Mouse (Mus musculus) MEL (cell line): ENCODE results near the gene Tmcc3. TPM values are rescaled to one million over a fixed set of nuclear protein-coding genes. Genes with fewer than 3 reads are reported as not detected.

Experiments used
- DNase-seq: peaks from one replicate; pipeline ENCODE4 v3.0.0; 2011; ENCODE audit warnings: low read depth, low spot score
- H3K27ac ChIP-seq: 2 replicates; pipeline ENCODE4 v1.5.1; 2012; ENCODE audit warnings: low read depth, mild to moderate bottlenecking, control low read depth, low read length, moderate library complexity; ENCODE audit not compliant: control insufficient read depth
- H3K27me3 ChIP-seq, 2 experiments: fragments of 150-350 bp in 1 of 2; sonication (generic) in 1 of 2; 2 replicates each; pipeline ENCODE4 v1.6.1; 2012; ENCODE audit warnings: low read length in 2 of 2, mild to moderate bottlenecking in 2 of 2, improper control_type of control experiment in 1 of 2, moderate library complexity in 1 of 2; ENCODE audit not compliant: insufficient read depth in 2 of 2, control insufficient read depth in 1 of 2
- H3K36me3 ChIP-seq, 2 experiments: 2 replicates each; pipeline ENCODE4 v1.6.1; 2012 to 2014; ENCODE audit warnings: low read length in 2 of 2, improper control_type of control experiment in 1 of 2, inconsistent platforms in 1 of 2, mild to moderate bottlenecking in 1 of 2; ENCODE audit not compliant: insufficient read depth in 2 of 2, control insufficient read depth in 1 of 2
- H3K4me1 ChIP-seq, 2 experiments: fragments of 150-350 bp in 1 of 2; sonication (generic) in 1 of 2; 2 replicates each; pipeline ENCODE4 v1.6.1; 2012; ENCODE audit warnings: low read length in 2 of 2, improper control_type of control experiment in 1 of 2, mild to moderate bottlenecking in 1 of 2; ENCODE audit not compliant: insufficient read depth in 2 of 2, control insufficient read depth in 1 of 2
- H3K4me3 ChIP-seq, 2 experiments: fragments of 150-350 bp in 1 of 2; sonication (generic) in 1 of 2; 2 replicates each; pipeline ENCODE4 v1.5.1; 2012; ENCODE audit warnings: low read depth in 2 of 2, low read length in 2 of 2, mild to moderate bottlenecking in 2 of 2, moderate library complexity in 2 of 2, control low read depth in 1 of 2, improper control_type of control experiment in 1 of 2; ENCODE audit not compliant: control insufficient read depth in 1 of 2, insufficient read depth in 1 of 2
- H3K79me2 ChIP-seq: 2 replicates; pipeline ENCODE4 v1.6.1; 2012; ENCODE audit warnings: mild to moderate bottlenecking, low read length, moderate library complexity; ENCODE audit not compliant: control insufficient read depth, poor library complexity, insufficient read depth
- H3K9ac ChIP-seq: 2 replicates; pipeline ENCODE4 v1.6.1; 2012; ENCODE audit warnings: low read depth, mild to moderate bottlenecking, control low read depth, low read length, moderate library complexity; ENCODE audit not compliant: control insufficient read depth, poor library complexity, severe bottlenecking
- H3K9me3 ChIP-seq: fragments of 150-350 bp; sonication (generic); replicated peaks from 2 replicates; pipeline ENCODE4 v1.6.1; 2012; ENCODE audit warnings: mild to moderate bottlenecking, low read length, improper control_type of control experiment, moderate library complexity; ENCODE audit not compliant: insufficient read depth
- BHLHE40 ChIP-seq: IDR thresholded peaks from 2 replicates; pipeline ENCODE4 v1.6.1; 2012; ENCODE audit warnings: low read depth, mild to moderate bottlenecking, inconsistent platforms, low read length, improper control_type of control experiment, borderline replicate concordance
- CHD2 ChIP-seq: IDR thresholded peaks from 2 replicates; pipeline ENCODE4 v1.6.1; 2011; ENCODE audit warnings: low read length, improper control_type of control experiment
- ELF1 ChIP-seq: IDR thresholded peaks from 2 replicates; pipeline ENCODE4 v1.6.1; 2014; ENCODE audit warnings: low read depth, mild to moderate bottlenecking, inconsistent platforms, low read length, improper control_type of control experiment, moderate library complexity
- ETS1 ChIP-seq: IDR thresholded peaks from 2 replicates; pipeline ENCODE4 v1.6.1; 2012; ENCODE audit warnings: low read depth, mild to moderate bottlenecking, inconsistent platforms, low read length, improper control_type of control experiment, moderate library complexity
- GATA1 ChIP-seq: IDR thresholded peaks from 2 replicates; pipeline ENCODE4 v1.6.1; 2011; ENCODE audit warnings: low read depth, low read length, improper control_type of control experiment
- HCFC1 ChIP-seq: IDR thresholded peaks from 2 replicates; pipeline ENCODE4 v1.6.1; 2012; ENCODE audit warnings: low read depth, mild to moderate bottlenecking, inconsistent platforms, low read length, improper control_type of control experiment, moderate library complexity
- JUND ChIP-seq: IDR thresholded peaks from 2 replicates; pipeline ENCODE4 v1.6.1; 2011; ENCODE audit warnings: low read depth, mild to moderate bottlenecking, improper control_type of control experiment, low read length
- KAT2A ChIP-seq: conservative IDR thresholded peaks from 2 replicates; pipeline ENCODE4 v1.6.1; 2012; ENCODE audit warnings: low read depth, low read length, improper control_type of control experiment, inconsistent platforms
- MAX ChIP-seq: IDR thresholded peaks from 2 replicates; pipeline ENCODE4 v1.6.1; 2011; ENCODE audit warnings: low read length, improper control_type of control experiment
- MYB ChIP-seq: IDR thresholded peaks from 2 replicates; pipeline ENCODE4 v1.6.1; 2011; ENCODE audit warnings: mild to moderate bottlenecking, low read depth, low read length, improper control_type of control experiment
- MYC ChIP-seq: IDR thresholded peaks from 2 replicates; pipeline ENCODE4 v1.6.1; 2011; ENCODE audit warnings: low read depth, mild to moderate bottlenecking, low read length, improper control_type of control experiment, moderate library complexity
- NELFE ChIP-seq: IDR thresholded peaks from 2 replicates; pipeline ENCODE4 v1.6.1; 2011; ENCODE audit warnings: low read depth, low read length, improper control_type of control experiment
- NRF1 ChIP-seq: IDR thresholded peaks from 2 replicates; pipeline ENCODE4 v1.6.1; 2014; ENCODE audit warnings: low read depth, mild to moderate bottlenecking, inconsistent platforms, low read length, improper control_type of control experiment, moderate library complexity; ENCODE audit not compliant: poor library complexity, insufficient read depth, severe bottlenecking
- POLR2A ChIP-seq, 2 experiments: IDR thresholded peaks; 2 replicates each; pipeline ENCODE4 v1.6.1; 2011 to 2012; ENCODE audit warnings: low read length in 2 of 2, mild to moderate bottlenecking in 2 of 2, control low read depth in 1 of 2, improper control_type of control experiment in 1 of 2, low read depth in 1 of 2, moderate library complexity in 1 of 2; ENCODE audit not compliant: control insufficient read depth in 1 of 2, insufficient read depth in 1 of 2, poor library complexity in 1 of 2
- POLR2AphosphoS2 ChIP-seq: IDR thresholded peaks from 2 replicates; pipeline ENCODE4 v1.6.1; 2011; ENCODE audit warnings: low read length, improper control_type of control experiment
- POLR2AphosphoS5 ChIP-seq: IDR thresholded peaks from 2 replicates; pipeline ENCODE4 v1.6.1; 2012; ENCODE audit warnings: low read depth, borderline replicate concordance, mild to moderate bottlenecking, inconsistent platforms, low read length, moderate library complexity, mixed read lengths
- RAD21 ChIP-seq: IDR thresholded peaks from 2 replicates; pipeline ENCODE4 v1.6.1; 2011; ENCODE audit warnings: mild to moderate bottlenecking, low read depth, low read length, improper control_type of control experiment
- RCOR1 ChIP-seq: IDR thresholded peaks from 2 replicates; pipeline ENCODE4 v1.6.1; 2012; ENCODE audit warnings: low read depth, mild to moderate bottlenecking, inconsistent platforms, low read length, improper control_type of control experiment
- SIN3A ChIP-seq: IDR thresholded peaks from 2 replicates; pipeline ENCODE4 v1.6.1; 2012; ENCODE audit warnings: low read length, improper control_type of control experiment, inconsistent platforms
- SMC3 ChIP-seq: IDR thresholded peaks from 2 replicates; pipeline ENCODE4 v1.6.1; 2011; ENCODE audit warnings: low read depth, low read length, improper control_type of control experiment
- TAL1 ChIP-seq: IDR thresholded peaks from 2 replicates; pipeline ENCODE4 v1.6.1; 2012; ENCODE audit warnings: mild to moderate bottlenecking, inconsistent platforms, low read length, moderate library complexity, mixed read lengths
- TBP ChIP-seq: IDR thresholded peaks from 2 replicates; pipeline ENCODE4 v1.8.0; 2011; ENCODE audit warnings: low read depth, low read length, improper control_type of control experiment
- TCF12 ChIP-seq: IDR thresholded peaks from 2 replicates; pipeline ENCODE4 v1.6.1; 2014; ENCODE audit warnings: low read depth, mild to moderate bottlenecking, inconsistent platforms, low read length, improper control_type of control experiment, moderate library complexity
- USF1 ChIP-seq: IDR thresholded peaks from 2 replicates; pipeline ENCODE4 v1.6.1; 2014; ENCODE audit warnings: low read depth, mild to moderate bottlenecking, inconsistent platforms, low read length, improper control_type of control experiment, moderate library complexity
- USF2 ChIP-seq, 2 experiments: IDR thresholded peaks; 2 replicates each; pipeline ENCODE4 v1.6.1; 2011 to 2012; ENCODE audit warnings: improper control_type of control experiment in 2 of 2, low read length in 2 of 2, borderline replicate concordance in 1 of 2, inconsistent platforms in 1 of 2, low read depth in 1 of 2, mild to moderate bottlenecking in 1 of 2; ENCODE audit not compliant: insufficient read depth in 1 of 2
- ZMIZ1 ChIP-seq: IDR thresholded peaks from 2 replicates; pipeline ENCODE4 v1.6.1; 2012; ENCODE audit warnings: low read depth, mild to moderate bottlenecking, inconsistent platforms, low read length, improper control_type of control experiment, moderate library complexity
- ZNF384 ChIP-seq: IDR thresholded peaks from 2 replicates; pipeline ENCODE4 v1.6.1; 2012; ENCODE audit warnings: low read depth, mild to moderate bottlenecking, inconsistent platforms, low read length, improper control_type of control experiment
- polyA plus RNA-seq, 2 experiments: library from polyadenylated mRNA; stranded (reverse) in 1 of 2; unstranded in 1 of 2; fragments of >175 nt in 1 of 2; fragments of >200 nt in 1 of 2; gene quantifications; 2 replicates each; pipeline versions ENCODE4 v1.2.1 to v1.2.4; 2012; ENCODE audit warnings: low replicate concordance in 2 of 2, low read depth in 1 of 2; ENCODE audit not compliant: insufficient read length in 2 of 2, insufficient read depth in 1 of 2, missing spikeins in 1 of 2
- total RNA-seq: library from RNA; depleted of rRNA; stranded (reverse); fragments of 300-350 nt; gene quantifications from 2 replicates; pipeline ENCODE4 v1.2.3, GENCODE M21; 2012

Gene Tmcc3
- total and polyA plus RNA-seq, 3 experiments = 1.3 to 2.6 TPM; not detected in 1

DNA sequence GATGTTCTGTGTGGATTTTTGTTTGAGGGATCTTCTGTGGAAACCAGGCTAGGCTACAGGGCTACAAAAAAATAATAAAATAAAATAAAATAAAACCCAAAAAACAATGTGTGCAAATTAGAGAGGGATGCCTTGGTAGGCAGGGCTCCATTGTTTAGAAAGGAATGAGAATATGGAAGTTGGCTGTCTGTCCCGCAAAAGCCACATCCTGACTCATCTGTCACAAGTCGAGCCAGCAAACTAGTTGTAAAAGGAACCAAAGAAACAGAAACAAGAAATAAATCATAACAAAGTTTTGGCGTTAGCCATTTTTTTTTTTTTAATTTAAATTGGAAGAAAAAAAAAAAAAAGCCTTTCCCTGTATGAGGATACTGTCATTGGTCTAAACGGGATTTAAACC, 105.9 kb downstream of the Tmcc3 start:
- no peaks in the 10 kb centered on the region for H3K36me3 ChIP-seq
- H3K27ac ChIP-seq = no peak overlapping the region
- no peak overlapping the region for H3K4me3 ChIP-seq
- DNase-seq = no peak
- H3K4me1 ChIP-seq = no peaks in the 10 kb centered on the region
- H3K27me3 ChIP-seq = peaks cover 3 to 7% of the 10 kb centered on the region in 2 experiments; a peak in 3 of 4 replicates
- no peak overlapping the region for H3K9ac ChIP-seq
- H3K9me3 ChIP-seq = no peaks in the 10 kb centered on the region
- TF ChIP-seq USF2 (IDR thresholded peaks at IDR 0.05; ENCODE audit: borderline replicate concordance in 1 of 2, insufficient read depth in 1 of 2, low read depth in 1 of 2, low read length in 2 of 2) = no peak
- no peak for TF ChIP-seq MAX
- no peak for TF ChIP-seq BHLHE40
- no peak for TF ChIP-seq SIN3A
- no peak for TF ChIP-seq ZNF384
- TF ChIP-seq TCF12 = no peak
- TF ChIP-seq MYB = no peak
- no peak for TF ChIP-seq TBP
- no peak for TF ChIP-seq NRF1
- no peak for TF ChIP-seq CHD2
- TF ChIP-seq MYC = no peak
- no peak for TF ChIP-seq SMC3
- no peak for TF ChIP-seq JUND
- TF ChIP-seq NELFE = no peak
- TF ChIP-seq TAL1 = no peak
- no peak for TF ChIP-seq POLR2AphosphoS2
- no peak for TF ChIP-seq ZMIZ1
- H3K79me2 ChIP-seq = no peaks in the 10 kb centered on the region

DNA sequence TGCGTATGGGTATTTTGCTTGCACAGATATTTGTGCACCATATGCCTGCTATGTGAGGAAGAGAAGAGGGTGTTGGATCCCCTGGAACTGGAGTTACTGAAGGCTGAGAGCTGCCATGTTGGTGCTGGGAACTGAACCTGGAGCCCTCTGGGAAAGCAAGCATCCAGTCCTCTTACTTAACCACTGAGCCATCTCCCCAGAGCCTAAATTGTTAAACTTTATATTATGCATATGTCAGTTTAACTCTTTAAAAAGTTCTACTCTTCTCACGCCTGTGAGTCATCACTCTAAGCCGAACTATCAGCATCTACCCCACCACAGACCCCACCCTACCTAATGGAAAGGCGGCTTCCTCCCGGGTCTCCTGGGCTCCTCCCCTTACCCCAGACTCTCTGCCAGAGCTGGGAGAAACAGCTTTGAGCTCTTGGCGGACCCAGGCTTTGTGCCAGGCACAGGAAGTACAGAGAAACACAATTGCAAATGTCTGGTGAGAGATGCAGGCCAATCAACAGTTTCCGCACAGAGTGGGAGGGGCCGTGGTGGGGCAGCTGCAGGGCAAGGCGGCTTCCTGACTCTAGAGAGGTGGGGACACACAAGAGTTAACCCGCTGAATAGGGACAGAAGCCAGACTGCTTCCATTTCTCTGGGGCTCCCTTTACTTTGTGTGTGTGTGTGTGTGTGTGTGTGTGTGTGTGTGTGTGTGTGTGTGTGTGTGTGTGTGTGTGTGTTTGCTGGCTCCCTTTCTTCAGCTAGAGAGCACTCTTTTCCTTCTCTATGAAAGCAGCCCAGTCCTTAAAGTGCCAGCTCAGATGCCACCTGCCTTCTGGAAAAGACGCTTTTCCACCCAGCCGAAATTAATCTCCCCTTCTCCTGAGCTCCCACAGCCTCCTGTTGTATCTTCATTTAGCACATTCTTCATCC, 114.5 kb downstream of the Tmcc3 start:
- H3K27me3 ChIP-seq = no peaks in the 10 kb centered on the region
- H3K27ac ChIP-seq = peak overlapping the region; percentile 44
- no peak for TF ChIP-seq MAX
- TF ChIP-seq ZNF384 = no peak
- TF ChIP-seq ELF1 = peak; percentile 70
- peak in 1 of 2 experiments; percentile 47; a peak in 2 of 4 replicates for TF ChIP-seq POLR2A (IDR thresholded peaks at IDR 0.05; ENCODE audit: control insufficient read depth in 1 of 2, insufficient read depth in 1 of 2, low read depth in 1 of 2, low read length in 2 of 2, poor library complexity in 1 of 2)
- peak; percentile 96 for TF ChIP-seq TBP
- TF ChIP-seq KAT2A = no peak
- TF ChIP-seq GATA1 = no peak
- no peak for TF ChIP-seq USF1
- TF ChIP-seq TCF12 = peak; percentile 38; the same call in 1 of the 2 replicates
- 0 out of 2 replicates have a peak, but pooled peaks have one; percentile 4 for TF ChIP-seq HCFC1
- peak; percentile 47; the same call in 1 of the 2 replicates for TF ChIP-seq SIN3A
- no peak; the same call in 1 of the 2 replicates for TF ChIP-seq RCOR1
- TF ChIP-seq ETS1 = 0 out of 2 replicates have a peak, but pooled peaks have one; percentile 8
- TF ChIP-seq MYC = no peak
- no peak for TF ChIP-seq RAD21
- no peak for TF ChIP-seq POLR2AphosphoS5
- peak overlapping the region; percentile 16 to 24 for H3K4me3 ChIP-seq
- DNase-seq = peak; percentile 93
- no peaks in the 10 kb centered on the region for H3K9me3 ChIP-seq
- peaks cover 0 to 8% of the 10 kb centered on the region in 2 experiments; a peak in 2 of 4 replicates for H3K4me1 ChIP-seq
- peaks cover 0 to 2% of the 10 kb centered on the region in 2 experiments; a peak in 1 of 4 replicates for H3K36me3 ChIP-seq
- no peaks in the 10 kb centered on the region for H3K79me2 ChIP-seq
- H3K9ac ChIP-seq = peak overlapping the region; percentile 47
